Mouse (Mus musculus) adrenal gland, adult 8-10 months (tissue): ENCODE measurements around the gene Camta1. TPM values are rescaled to one million over a fixed set of nuclear protein-coding genes. Genes with fewer than 3 reads are reported as not detected.
"Not testable (repeated sequence)": the region's sequence is repeated elsewhere in the genome, so short reads cannot be mapped to it uniquely, and the experiment has no call there.

Source experiments
- DNase-seq: peaks from one replicate; pipeline ENCODE4 v3.0.0; 2022
- total RNA-seq, 4 experiments: library from RNA; stranded (reverse); gene quantifications; 2 replicates each; pipeline ENCODE4 v1.2.4; 2022

The Camta1 gene
- total RNA-seq, 4 experiments from 2014 or later = 23.6 to 59.6 (median 36.5) TPM

GRCm38 (mm10) chr4:150887903-150888302, 973.8 kb downstream of the Camta1 start:
- no peak for DNase-seq

GRCm38 (mm10) chr4:150882632-150883031, 979.0 kb downstream of the Camta1 start:
- no peak for DNase-seq

GRCm38 (mm10) chr4:150880364-150880763, 981.3 kb downstream of the Camta1 start:
- DNase-seq = no peak

- no peak for DNase-seq
Measured at GRCm38 (mm10) chr4:150879631-150880030, 982.0 kb downstream of the Camta1 start.

DNA sequence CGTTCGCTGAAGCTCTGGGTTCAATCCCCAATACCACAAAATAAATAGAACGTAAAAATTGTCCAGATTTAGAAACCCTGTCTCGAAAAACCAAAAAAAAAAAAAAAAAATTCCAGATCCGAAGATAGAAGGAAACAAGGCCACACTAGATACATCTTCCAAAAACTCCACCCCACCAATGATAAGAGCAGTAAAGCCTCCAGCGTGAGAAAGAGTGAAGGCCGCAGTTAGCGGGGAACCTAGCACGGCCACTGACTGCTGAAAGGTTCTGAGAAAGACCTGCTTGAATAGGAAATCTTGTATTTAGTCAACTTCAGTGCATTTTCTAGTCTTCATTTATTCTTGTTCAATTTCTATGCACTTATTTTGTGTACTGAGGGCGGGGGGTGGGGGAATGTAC, 986.3 kb downstream of the Camta1 start:
- no peak for DNase-seq

DNA sequence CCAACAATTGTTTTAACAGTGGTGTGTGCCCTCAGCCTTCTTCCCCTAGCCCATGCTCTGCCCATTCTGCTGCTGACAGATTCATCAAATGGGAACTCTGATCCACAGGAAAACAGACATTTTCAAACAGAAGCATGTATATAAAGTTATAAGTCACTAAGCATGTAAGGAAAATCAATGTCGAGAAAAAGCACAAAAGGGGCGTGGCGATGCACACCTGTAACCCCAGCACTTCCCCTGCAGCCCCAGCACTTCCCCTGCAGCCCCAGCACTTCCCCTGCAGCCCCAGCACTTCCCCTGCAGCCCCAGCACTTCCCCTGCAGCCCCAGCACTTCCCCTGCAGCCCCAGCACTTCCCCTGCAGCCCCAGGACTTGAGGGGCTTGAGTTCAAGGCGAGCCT, 987.3 kb downstream of the Camta1 start:
- not testable (repeated sequence) for DNase-seq

- no peak for DNase-seq
Measured at GRCm38 (mm10) chr4:150872681-150873080, 989.0 kb downstream of the Camta1 start.

DNA sequence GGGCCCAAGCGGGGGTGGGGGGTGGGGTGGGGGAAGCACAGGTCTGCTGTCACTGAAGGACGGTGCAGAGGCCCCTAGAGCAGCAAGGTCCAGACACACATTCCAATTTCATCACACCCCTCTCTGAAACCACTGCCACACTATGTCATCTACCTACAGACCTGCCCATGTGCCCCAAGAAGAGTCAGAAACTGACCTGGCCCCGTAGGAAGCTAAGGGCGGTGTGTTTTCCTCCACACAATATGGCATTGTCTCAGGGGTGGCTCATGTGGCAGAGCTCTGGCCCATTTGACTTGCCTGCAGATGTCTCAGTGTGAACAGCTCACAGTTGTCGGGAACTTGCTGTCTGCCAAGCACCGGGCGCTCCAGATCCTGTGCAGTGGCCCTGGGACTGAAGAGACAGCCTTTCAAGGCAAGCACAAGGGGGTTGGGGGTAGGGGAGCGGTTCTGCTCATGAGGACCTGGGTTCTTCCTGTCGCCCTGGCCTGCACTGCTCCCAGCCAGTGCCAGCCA, 989.5 kb downstream of the Camta1 start:
- peak; percentile 53 for DNase-seq

GRCm38 (mm10) chr4:150871392-150872138, 990.1 kb downstream of the Camta1 start:
- peak; percentile 83 for DNase-seq

GRCm38 (mm10) chr4:150870963-150871391, 990.7 kb downstream of the Camta1 start:
- peak; percentile 20 for DNase-seq

DNA sequence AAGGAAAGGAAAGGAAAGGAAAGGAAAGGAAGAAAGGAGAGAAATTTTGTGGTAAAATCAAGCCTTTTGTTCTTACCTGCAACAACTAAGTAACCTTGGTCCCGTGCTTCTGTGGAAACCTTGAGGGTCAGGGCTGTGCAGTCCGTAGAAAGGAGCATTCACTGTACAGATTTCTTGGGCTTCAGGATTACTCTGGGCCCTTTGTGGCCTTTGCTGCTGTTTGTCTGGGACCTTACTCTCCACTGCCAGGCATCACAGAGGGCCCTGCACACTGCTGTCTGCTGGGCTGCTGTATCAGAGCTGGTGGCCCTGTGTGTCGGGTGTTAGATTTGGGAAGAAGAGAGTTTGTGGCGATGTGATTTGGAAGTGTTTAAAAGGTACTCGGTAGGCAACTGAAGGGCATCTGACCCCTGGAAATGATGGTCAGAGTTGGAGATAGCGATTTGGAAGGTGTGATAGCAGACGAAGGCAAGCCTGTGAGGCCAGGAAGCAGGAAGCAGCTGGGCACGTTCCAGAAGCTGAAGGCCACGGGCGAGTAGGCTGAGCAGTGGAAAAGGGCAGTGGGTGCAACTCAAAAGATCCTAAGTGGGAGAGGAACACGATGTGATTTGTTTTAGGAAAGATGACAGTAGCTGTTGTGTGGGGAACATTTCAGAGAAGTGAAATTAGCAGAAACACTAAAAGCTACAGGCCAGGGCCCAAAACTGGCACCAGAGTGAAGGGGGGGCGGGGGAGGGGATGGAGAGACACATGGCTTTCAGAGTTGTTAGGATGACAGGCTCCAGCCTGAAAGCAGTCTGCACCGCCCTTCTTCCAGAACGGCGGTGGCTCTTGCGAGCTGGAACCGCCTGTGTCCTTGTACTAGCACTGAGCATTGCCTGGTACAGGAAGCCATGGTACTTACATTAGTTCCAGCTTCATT, 992.1 kb downstream of the Camta1 start:
- DNase-seq = peak; percentile 63

DNA sequence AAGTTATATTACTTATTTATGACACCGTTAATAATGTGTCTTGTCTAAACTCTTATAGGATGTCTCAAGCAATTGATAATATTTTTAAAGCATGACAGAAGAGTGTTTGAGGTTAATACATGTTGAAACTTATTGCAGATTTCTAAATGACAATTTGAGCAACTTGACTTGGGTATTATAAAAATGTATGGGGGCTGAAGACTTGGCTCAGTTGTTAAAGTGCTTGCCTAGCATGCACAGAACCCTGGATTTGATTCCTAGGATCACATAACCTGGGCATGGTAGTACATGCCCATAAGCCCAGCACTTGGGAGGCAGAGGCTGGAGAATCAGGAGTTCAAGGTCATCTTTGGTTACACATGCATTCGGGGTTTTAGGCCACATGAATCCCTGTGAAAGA, 992.8 kb downstream of the Camta1 start:
- DNase-seq = no peak

- DNase-seq = no peak
Measured at GRCm38 (mm10) chr4:150868161-150868560, 993.5 kb downstream of the Camta1 start.

Other genes starting within 250 kb of the Camta1 start
- 100 to 1,000 TPM in 2 of 4 experiments, 10 to 100 TPM in 2; 84.6 to 116 (median 104) TPM for gene Dnajc11, start 71.8 kb upstream of the Camta1 start, total RNA-seq
- 10 to 100 TPM; 25.7 to 46.9 (median 36.6) TPM for gene Thap3, start 127.1 kb upstream of the Camta1 start, total RNA-seq
- gene Phf13, start 134.4 kb upstream of the Camta1 start, total RNA-seq = 10 to 100 TPM; 14.0 to 20.5 (median 18.6) TPM
- 10 to 100 TPM; 23.9 to 34.2 (median 31.1) TPM for gene Klhl21, start 146.9 kb upstream of the Camta1 start, total RNA-seq
- gene Zbtb48, start 165.8 kb upstream of the Camta1 start, total RNA-seq = 10 to 100 TPM in 3 of 4 experiments, 1 to 10 TPM in 1; 7.1 to 17.4 (median 13.7) TPM
- gene Tas1r1, start 176.7 kb upstream of the Camta1 start, total RNA-seq = under 1 TPM in 1 of 4 experiments, not detected in 3; 0.71 TPM
- gene Nol9, start 177.4 kb upstream of the Camta1 start, total RNA-seq = 10 to 100 TPM; 21.3 to 29.6 (median 25.8) TPM
- 10 to 100 TPM in 3 of 4 experiments, 1 to 10 TPM in 1; 8.7 to 19.5 (median 15.4) TPM for gene Plekhg5, start 210.6 kb upstream of the Camta1 start, total RNA-seq